Mouse (Mus musculus): ENCODE results near the gene Rnf41. TPM values are rescaled to one million over a fixed set of nuclear protein-coding genes. Genes with fewer than 3 reads are reported as not detected.
A peak's percentile ranks its signal among the peaks of the same experiment; 100 is the strongest.

Rnf41 gene
- polyA plus RNA-seq, 1 experiment from 2014 or later, result 44.2 TPM

- 87% methylated on average over 10 of the region's 10 CpGs for WGBS
- peaks cover 3% of the 10 kb centered on the region; the same call in 1 of the 2 replicates for H3K36me3 ChIP-seq (ENCODE audit: control insufficient read depth, insufficient read depth, low read length)
- DNase-seq (ENCODE audit: low spot score) (no peak), ATAC-seq (ENCODE audit: low FRiP score) (no peak)
- H3K4me2 ChIP-seq (replicated peaks; ENCODE audit: low read depth, low read length), result no peak overlapping the region
- H3K4me3 ChIP-seq (ENCODE audit: low read depth, low read length), result no peak overlapping the region
- no peak overlapping the region for H3K27ac ChIP-seq (ENCODE audit: low read depth, low read length)
- H3K27me3 ChIP-seq (ENCODE audit: control insufficient read depth, insufficient read depth, low read length), result no peaks in the 10 kb centered on the region
- H3K9me3 ChIP-seq (ENCODE audit: control insufficient read depth, low read length), result no peaks in the 10 kb centered on the region
- no peaks in the 10 kb centered on the region for H3K4me1 ChIP-seq (replicated peaks; ENCODE audit: control insufficient read depth, insufficient read depth, low read length)
- no peak overlapping the region for H3K9ac ChIP-seq (ENCODE audit: low read depth, low read length)
Observed at GRCm38 (mm10) chr10:128441324-128442119, 30.1 kb downstream of the Rnf41 start.

GRCm38 (mm10) chr10:128442718-128443117 lies 31.3 kb downstream of the Rnf41 start:
- 97% methylated on average over 1 of the region's 1 CpGs for WGBS
- Histone ChIP-seq H3K27ac (ENCODE audit: low read depth, low read length) (no peak overlapping the region), H3K36me3 (ENCODE audit: control insufficient read depth, insufficient read depth, low read length) (peaks cover 3% of the 10 kb centered on the region; the same call in 1 of the 2 replicates), H3K4me2 (replicated peaks; ENCODE audit: low read depth, low read length) (no peak overlapping the region), H3K4me1 (replicated peaks; ENCODE audit: control insufficient read depth, insufficient read depth, low read length) (no peaks in the 10 kb centered on the region), H3K9ac (ENCODE audit: low read depth, low read length) (no peak overlapping the region), H3K4me3 (ENCODE audit: low read depth, low read length) (no peak overlapping the region), H3K27me3 (ENCODE audit: control insufficient read depth, insufficient read depth, low read length) (no peaks in the 10 kb centered on the region), H3K9me3 (ENCODE audit: control insufficient read depth, low read length) (no peaks in the 10 kb centered on the region)
- no peak for ATAC-seq (ENCODE audit: low FRiP score)
- DNase-seq (ENCODE audit: low spot score), result no peak

GRCm38 (mm10) chr10:128444354-128444753 lies 32.9 kb downstream of the Rnf41 start:
- no peaks in the 10 kb centered on the region; the same call in 1 of the 2 replicates for H3K36me3 ChIP-seq (ENCODE audit: control insufficient read depth, insufficient read depth, low read length)
- WGBS, result 85% methylated on average over 6 of the region's 6 CpGs
- no peaks in the 10 kb centered on the region for H3K4me1 ChIP-seq (replicated peaks; ENCODE audit: control insufficient read depth, insufficient read depth, low read length)
- ATAC-seq (ENCODE audit: low FRiP score) (no peak), DNase-seq (ENCODE audit: low spot score) (no peak)
- H3K9ac ChIP-seq (ENCODE audit: low read depth, low read length), result no peak overlapping the region
- H3K27me3 ChIP-seq (ENCODE audit: control insufficient read depth, insufficient read depth, low read length), result no peaks in the 10 kb centered on the region
- no peak overlapping the region for H3K4me2 ChIP-seq (replicated peaks; ENCODE audit: low read depth, low read length)
- H3K27ac ChIP-seq (ENCODE audit: low read depth, low read length), result no peak overlapping the region
- H3K4me3 ChIP-seq (ENCODE audit: low read depth, low read length), result no peak overlapping the region
- no peaks in the 10 kb centered on the region for H3K9me3 ChIP-seq (ENCODE audit: control insufficient read depth, low read length)

DNA sequence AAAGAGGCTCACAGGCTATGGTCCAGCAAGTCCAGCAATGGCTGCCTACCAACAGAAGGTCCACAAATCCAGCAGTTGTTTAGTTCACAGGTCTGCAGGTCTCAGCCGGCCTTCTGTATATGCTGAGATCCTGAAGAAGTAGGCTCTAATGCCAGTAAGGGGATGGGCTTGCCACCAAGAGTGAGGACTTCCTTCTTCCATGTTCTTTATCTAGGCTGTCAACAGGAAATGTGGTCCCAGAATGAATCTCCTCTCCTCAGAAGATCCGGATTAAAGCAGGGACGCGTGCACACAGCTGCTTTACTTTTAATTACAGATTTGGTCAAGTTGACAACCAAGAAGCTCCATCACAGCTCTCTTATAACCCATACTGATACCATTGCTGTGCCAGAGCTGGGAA lies 34.0 kb downstream of the Rnf41 start:
- no peaks in the 10 kb centered on the region; the same call in 1 of the 2 replicates for H3K36me3 ChIP-seq (ENCODE audit: control insufficient read depth, insufficient read depth, low read length)
- DNase-seq (ENCODE audit: low spot score) (no peak), ATAC-seq (ENCODE audit: low FRiP score) (no peak)
- no peak overlapping the region for H3K4me3 ChIP-seq (ENCODE audit: low read depth, low read length)
- WGBS, result 88% methylated on average over 4 of the region's 4 CpGs
- no peaks in the 10 kb centered on the region for H3K4me1 ChIP-seq (replicated peaks; ENCODE audit: control insufficient read depth, insufficient read depth, low read length)
- H3K27me3 ChIP-seq (ENCODE audit: control insufficient read depth, insufficient read depth, low read length), result no peaks in the 10 kb centered on the region
- no peak overlapping the region for H3K9ac ChIP-seq (ENCODE audit: low read depth, low read length)
- H3K27ac ChIP-seq (ENCODE audit: low read depth, low read length), result no peak overlapping the region
- H3K4me2 ChIP-seq (replicated peaks; ENCODE audit: low read depth, low read length), result no peak overlapping the region
- no peaks in the 10 kb centered on the region for H3K9me3 ChIP-seq (ENCODE audit: control insufficient read depth, low read length)

GRCm38 (mm10) chr10:128451014-128451413 lies 39.6 kb downstream of the Rnf41 start:
- no peak overlapping the region for H3K4me2 ChIP-seq (replicated peaks; ENCODE audit: low read depth, low read length)
- H3K4me3 ChIP-seq (ENCODE audit: low read depth, low read length), result no peak overlapping the region
- no peaks in the 10 kb centered on the region for H3K9me3 ChIP-seq (ENCODE audit: control insufficient read depth, low read length)
- WGBS, result 81% methylated on average over 6 of the region's 6 CpGs
- H3K9ac ChIP-seq (ENCODE audit: low read depth, low read length), result no peak overlapping the region
- H3K27ac ChIP-seq (ENCODE audit: low read depth, low read length), result no peak overlapping the region
- ATAC-seq (ENCODE audit: low FRiP score), result no peak
- DNase-seq (ENCODE audit: low spot score), result no peak
- H3K27me3 ChIP-seq (ENCODE audit: control insufficient read depth, insufficient read depth, low read length), result no peaks in the 10 kb centered on the region
- H3K36me3 ChIP-seq (ENCODE audit: control insufficient read depth, insufficient read depth, low read length), result no peaks in the 10 kb centered on the region
- H3K4me1 ChIP-seq (replicated peaks; ENCODE audit: control insufficient read depth, insufficient read depth, low read length), result no peaks in the 10 kb centered on the region

DNA sequence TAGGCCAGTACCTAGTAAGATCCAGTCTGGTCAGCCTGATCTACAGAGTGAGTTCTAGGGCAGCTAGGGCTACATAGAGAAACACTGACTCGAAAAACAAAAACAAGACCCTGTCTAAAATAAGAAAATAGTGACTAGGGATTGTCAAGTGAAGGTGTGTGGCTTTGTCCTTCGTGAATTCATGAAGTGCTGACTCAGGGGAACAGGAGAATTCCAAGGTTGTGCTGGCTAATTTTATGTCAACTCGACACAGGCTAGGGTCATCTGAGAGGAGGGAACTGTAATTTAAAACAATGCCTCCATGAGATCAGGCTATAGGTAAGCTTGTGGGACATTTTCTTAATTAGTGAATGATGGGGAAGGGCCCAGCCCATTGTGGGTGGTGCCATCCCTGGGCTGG lies 43.0 kb downstream of the Rnf41 start:
- no peaks in the 10 kb centered on the region for H3K27me3 ChIP-seq (ENCODE audit: control insufficient read depth, insufficient read depth, low read length)
- WGBS, result 76% methylated on average over 3 of the region's 3 CpGs
- no peak overlapping the region for H3K4me2 ChIP-seq (replicated peaks; ENCODE audit: low read depth, low read length)
- DNase-seq (ENCODE audit: low spot score) (no peak), ATAC-seq (ENCODE audit: low FRiP score) (no peak)
- H3K4me1 ChIP-seq (replicated peaks; ENCODE audit: control insufficient read depth, insufficient read depth, low read length), result no peaks in the 10 kb centered on the region
- no peaks in the 10 kb centered on the region for H3K9me3 ChIP-seq (ENCODE audit: control insufficient read depth, low read length)
- H3K4me3 ChIP-seq (ENCODE audit: low read depth, low read length), result no peak overlapping the region
- H3K36me3 ChIP-seq (ENCODE audit: control insufficient read depth, insufficient read depth, low read length), result no peaks in the 10 kb centered on the region
- H3K27ac ChIP-seq (ENCODE audit: low read depth, low read length), result no peak overlapping the region
- no peak overlapping the region for H3K9ac ChIP-seq (ENCODE audit: low read depth, low read length)

- H3K27ac ChIP-seq (ENCODE audit: low read depth, low read length), result no peak overlapping the region
- no peak for ATAC-seq (ENCODE audit: low FRiP score)
Observed at GRCm38 (mm10) chr10:128455280-128455679, 43.8 kb downstream of the Rnf41 start.

GRCm38 (mm10) chr10:128457676-128458075 lies 46.2 kb downstream of the Rnf41 start:
- Histone ChIP-seq H3K4me1 (replicated peaks; ENCODE audit: control insufficient read depth, insufficient read depth, low read length) (0 out of 2 replicates have a peak, but pooled peaks cover 2% of the 10 kb centered on the region), H3K36me3 (ENCODE audit: control insufficient read depth, insufficient read depth, low read length) (no peaks in the 10 kb centered on the region), H3K27ac (ENCODE audit: low read depth, low read length) (no peak overlapping the region), H3K27me3 (ENCODE audit: control insufficient read depth, insufficient read depth, low read length) (no peaks in the 10 kb centered on the region), H3K9me3 (ENCODE audit: control insufficient read depth, low read length) (no peaks in the 10 kb centered on the region), H3K4me2 (replicated peaks; ENCODE audit: low read depth, low read length) (no peak overlapping the region), H3K4me3 (ENCODE audit: low read depth, low read length) (no peak overlapping the region), H3K9ac (ENCODE audit: low read depth, low read length) (no peak overlapping the region)
- ATAC-seq (ENCODE audit: low FRiP score) (no peak), DNase-seq (ENCODE audit: low spot score) (no peak)
- 88% methylated on average over 6 of the region's 6 CpGs for WGBS

More at GRCm38 (mm10) chr10:128455280-128455679, 43.8 kb downstream of the Rnf41 start:
- H3K9me3 ChIP-seq (ENCODE audit: control insufficient read depth, low read length), result no peaks in the 10 kb centered on the region
- DNase-seq (ENCODE audit: low spot score), result peak; percentile 88
- H3K27me3 ChIP-seq (ENCODE audit: control insufficient read depth, insufficient read depth, low read length), result no peaks in the 10 kb centered on the region
- H3K36me3 ChIP-seq (ENCODE audit: control insufficient read depth, insufficient read depth, low read length), result no peaks in the 10 kb centered on the region
- peak overlapping the region; percentile 24; the same call in 1 of the 2 replicates for H3K4me2 ChIP-seq (replicated peaks; ENCODE audit: low read depth, low read length)
- WGBS, result 2% methylated on average over 6 of the region's 6 CpGs
- no peak overlapping the region for H3K9ac ChIP-seq (ENCODE audit: low read depth, low read length)
- H3K4me1 ChIP-seq (replicated peaks; ENCODE audit: control insufficient read depth, insufficient read depth, low read length), result no peaks in the 10 kb centered on the region
- H3K4me3 ChIP-seq (ENCODE audit: low read depth, low read length), result no peak overlapping the region; the same call in 1 of the 2 replicates

DNA sequence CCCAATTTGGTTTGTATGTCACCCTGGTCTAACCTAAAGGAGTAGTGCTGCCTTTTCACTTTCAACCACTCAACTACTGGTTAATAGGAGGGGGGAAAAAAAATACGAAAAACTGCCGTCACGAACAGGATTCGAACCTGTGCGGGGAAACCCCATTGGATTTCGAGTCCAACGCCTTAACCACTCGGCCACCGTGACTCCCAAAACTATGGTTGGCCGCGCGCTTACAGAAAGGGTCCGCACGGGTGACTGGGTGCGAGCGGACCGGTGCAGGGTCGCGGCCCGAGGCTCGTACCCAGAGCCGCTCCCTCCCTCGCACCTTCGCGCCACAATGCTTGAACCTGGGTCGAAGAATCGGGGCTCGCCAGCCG lies 46.9 kb downstream of the Rnf41 start:
- Histone ChIP-seq H3K4me3 (ENCODE audit: low read depth, low read length) (peak overlapping the region; percentile 97), H3K9me3 (ENCODE audit: control insufficient read depth, low read length) (no peaks in the 10 kb centered on the region), H3K4me1 (replicated peaks; ENCODE audit: control insufficient read depth, insufficient read depth, low read length) (0 out of 2 replicates have a peak, but pooled peaks cover 2% of the 10 kb centered on the region), H3K36me3 (ENCODE audit: control insufficient read depth, insufficient read depth, low read length) (no peaks in the 10 kb centered on the region; the same call in 1 of the 2 replicates), H3K9ac (ENCODE audit: low read depth, low read length) (peak overlapping the region; percentile 99), H3K4me2 (replicated peaks; ENCODE audit: low read depth, low read length) (peak overlapping the region; percentile 79), H3K27me3 (ENCODE audit: control insufficient read depth, insufficient read depth, low read length) (no peaks in the 10 kb centered on the region), H3K27ac (ENCODE audit: low read depth, low read length) (peak overlapping the region; percentile 96)
- under 1% methylated on average over 29 of the region's 29 CpGs for WGBS
- DNase-seq (ENCODE audit: low spot score) (peak; percentile 94), ATAC-seq (ENCODE audit: low FRiP score) (peak; percentile 77)

Data from hindbrain, embryonic 11.5 days (tissue).